Mouse (Mus musculus) T-helper 17 cell (primary cell): ENCODE data around the gene Serbp1.

Source experiments
- in situ Hi-C, 2 experiments: fragments of 300-600 bp; cut with MboI, MseI; formaldehyde crosslinking; loops; 1 replicate in 1 of 2; 2 replicates in 1 of 2; pipeline ENCODE4 v1.15.1; 2025; ENCODE audit warnings: high pct_unique_total_duplicates in 2 of 2

Gene Serbp1

GRCm38 (mm10) chr6:67300710-67301163, 62.8 kb downstream of the Serbp1 start:
- in situ Hi-C loops, result no loop called here

- in situ Hi-C loops, result no loop called here
Measured at GRCm38 (mm10) chr6:67301230-67301629, 63.3 kb downstream of the Serbp1 start.

GRCm38 (mm10) chr6:67302471-67302870, 64.5 kb downstream of the Serbp1 start:
- in situ Hi-C loops, result no loop called here

GRCm38 (mm10) chr6:67303210-67303609, 65.2 kb downstream of the Serbp1 start:
- in situ Hi-C loops, result no loop called here

GRCm38 (mm10) chr6:67308994-67309393, 71.0 kb downstream of the Serbp1 start:
- in situ Hi-C loops, result loop anchor here in 1 of 2 experiments (5.0 kb wide), 2 partner anchors 63 to 213 kb away; no protein-coding TSS in a partner anchor

- in situ Hi-C loops, result loop anchor here in 1 of 2 experiments (5.0 kb wide), 2 partner anchors 63 to 213 kb away; no protein-coding TSS in a partner anchor
Measured at GRCm38 (mm10) chr6:67309752-67310151, 71.8 kb downstream of the Serbp1 start.

- in situ Hi-C loops, result no loop called here
Measured at GRCm38 (mm10) chr6:67314697-67315096, 76.7 kb downstream of the Serbp1 start.

GRCm38 (mm10) chr6:67317068-67317467, 79.1 kb downstream of the Serbp1 start:
- in situ Hi-C loops, result no loop called here

- in situ Hi-C loops, result no loop called here
Measured at GRCm38 (mm10) chr6:67317827-67318338, 79.9 kb downstream of the Serbp1 start.

- in situ Hi-C loops, result no loop called here
Measured at GRCm38 (mm10) chr6:67318451-67318850, 80.5 kb downstream of the Serbp1 start.

GRCm38 (mm10) chr6:67323788-67324187, 85.8 kb downstream of the Serbp1 start:
- in situ Hi-C loops, result no loop called here

- in situ Hi-C loops, result no loop called here
Measured at GRCm38 (mm10) chr6:67337943-67338342, 100.0 kb downstream of the Serbp1 start.

GRCm38 (mm10) chr6:67339494-67339893, 101.5 kb downstream of the Serbp1 start:
- in situ Hi-C loops, result no loop called here
